Mouse (Mus musculus): Measurements from ENCODE around the gene Mprip. TPM values are rescaled to one million over a fixed set of nuclear protein-coding genes. Genes with fewer than 3 reads are reported as not detected.

Mprip gene
- polyA plus RNA-seq, 1 experiment from 2014 or later: 26.6 TPM

- H3K27me3 ChIP-seq (ENCODE audit: control insufficient read depth, insufficient read depth, low read length): no peaks in the 10 kb centered on the region
- H3K9me3 ChIP-seq (replicated peaks; ENCODE audit: control insufficient read depth, low read length): no peaks in the 10 kb centered on the region
- WGBS: 77% methylated on average over 4 of the region's 4 CpGs
- no peaks in the 10 kb centered on the region for H3K4me1 ChIP-seq (ENCODE audit: control insufficient read depth, insufficient read depth, low read length)
- H3K36me3 ChIP-seq (ENCODE audit: control insufficient read depth, insufficient read depth): no peaks in the 10 kb centered on the region
- H3K27ac ChIP-seq (ENCODE audit: low read length): no peak overlapping the region
- no peak overlapping the region for H3K4me3 ChIP-seq (ENCODE audit: low read length)
- no peak overlapping the region for H3K9ac ChIP-seq (ENCODE audit: low read length)
- H3K4me2 ChIP-seq (ENCODE audit: low read depth, low read length): no peak overlapping the region
- ATAC-seq (replicated peaks; ENCODE audit: extremely low read depth, insufficient read depth, low FRiP score): no peak
These were observed 29.1 kb upstream of the Mprip start for GRCm38 (mm10) chr11:59631980-59632379.

GRCm38 (mm10) chr11:59633037-59633436 lies 28.1 kb upstream of the Mprip start:
- no peaks in the 10 kb centered on the region for H3K9me3 ChIP-seq (replicated peaks; ENCODE audit: control insufficient read depth, low read length)
- 25% methylated on average over 5 of the region's 5 CpGs for WGBS
- ATAC-seq (replicated peaks; ENCODE audit: extremely low read depth, insufficient read depth, low FRiP score): no peak
- H3K4me1 ChIP-seq (ENCODE audit: control insufficient read depth, insufficient read depth, low read length): no peaks in the 10 kb centered on the region
- no peaks in the 10 kb centered on the region for H3K36me3 ChIP-seq (ENCODE audit: control insufficient read depth, insufficient read depth)
- no peak overlapping the region for H3K4me3 ChIP-seq (ENCODE audit: low read length)
- no peaks in the 10 kb centered on the region for H3K27me3 ChIP-seq (ENCODE audit: control insufficient read depth, insufficient read depth, low read length)
- H3K9ac ChIP-seq (ENCODE audit: low read length): no peak overlapping the region
- no peak overlapping the region for H3K27ac ChIP-seq (ENCODE audit: low read length)
- no peak overlapping the region for H3K4me2 ChIP-seq (ENCODE audit: low read depth, low read length)

GRCm38 (mm10) chr11:59634001-59634660 lies 27.0 kb upstream of the Mprip start:
- 67% methylated on average over 7 of the region's 7 CpGs for WGBS
- Histone ChIP-seq H3K27me3 (ENCODE audit: control insufficient read depth, insufficient read depth, low read length) (no peaks in the 10 kb centered on the region), H3K36me3 (ENCODE audit: control insufficient read depth, insufficient read depth) (no peaks in the 10 kb centered on the region), H3K4me3 (ENCODE audit: low read length) (no peak overlapping the region), H3K4me2 (ENCODE audit: low read depth, low read length) (no peak overlapping the region), H3K4me1 (ENCODE audit: control insufficient read depth, insufficient read depth, low read length) (no peaks in the 10 kb centered on the region), H3K27ac (ENCODE audit: low read length) (no peak overlapping the region), H3K9me3 (replicated peaks; ENCODE audit: control insufficient read depth, low read length) (no peaks in the 10 kb centered on the region), H3K9ac (ENCODE audit: low read length) (no peak overlapping the region)
- ATAC-seq (replicated peaks; ENCODE audit: extremely low read depth, insufficient read depth, low FRiP score): no peak

GRCm38 (mm10) chr11:59635251-59635795 lies 25.8 kb upstream of the Mprip start:
- H3K27ac ChIP-seq (ENCODE audit: low read length): no peak overlapping the region
- H3K4me3 ChIP-seq (ENCODE audit: low read length): no peak overlapping the region
- H3K4me1 ChIP-seq (ENCODE audit: control insufficient read depth, insufficient read depth, low read length): no peaks in the 10 kb centered on the region
- H3K36me3 ChIP-seq (ENCODE audit: control insufficient read depth, insufficient read depth): no peaks in the 10 kb centered on the region
- H3K27me3 ChIP-seq (ENCODE audit: control insufficient read depth, insufficient read depth, low read length): no peaks in the 10 kb centered on the region
- no peak overlapping the region for H3K9ac ChIP-seq (ENCODE audit: low read length)
- no peak overlapping the region for H3K4me2 ChIP-seq (ENCODE audit: low read depth, low read length)
- ATAC-seq (replicated peaks; ENCODE audit: extremely low read depth, insufficient read depth, low FRiP score): no peak
- no peaks in the 10 kb centered on the region for H3K9me3 ChIP-seq (replicated peaks; ENCODE audit: control insufficient read depth, low read length)
- 77% methylated on average over 9 of the region's 9 CpGs for WGBS

DNA sequence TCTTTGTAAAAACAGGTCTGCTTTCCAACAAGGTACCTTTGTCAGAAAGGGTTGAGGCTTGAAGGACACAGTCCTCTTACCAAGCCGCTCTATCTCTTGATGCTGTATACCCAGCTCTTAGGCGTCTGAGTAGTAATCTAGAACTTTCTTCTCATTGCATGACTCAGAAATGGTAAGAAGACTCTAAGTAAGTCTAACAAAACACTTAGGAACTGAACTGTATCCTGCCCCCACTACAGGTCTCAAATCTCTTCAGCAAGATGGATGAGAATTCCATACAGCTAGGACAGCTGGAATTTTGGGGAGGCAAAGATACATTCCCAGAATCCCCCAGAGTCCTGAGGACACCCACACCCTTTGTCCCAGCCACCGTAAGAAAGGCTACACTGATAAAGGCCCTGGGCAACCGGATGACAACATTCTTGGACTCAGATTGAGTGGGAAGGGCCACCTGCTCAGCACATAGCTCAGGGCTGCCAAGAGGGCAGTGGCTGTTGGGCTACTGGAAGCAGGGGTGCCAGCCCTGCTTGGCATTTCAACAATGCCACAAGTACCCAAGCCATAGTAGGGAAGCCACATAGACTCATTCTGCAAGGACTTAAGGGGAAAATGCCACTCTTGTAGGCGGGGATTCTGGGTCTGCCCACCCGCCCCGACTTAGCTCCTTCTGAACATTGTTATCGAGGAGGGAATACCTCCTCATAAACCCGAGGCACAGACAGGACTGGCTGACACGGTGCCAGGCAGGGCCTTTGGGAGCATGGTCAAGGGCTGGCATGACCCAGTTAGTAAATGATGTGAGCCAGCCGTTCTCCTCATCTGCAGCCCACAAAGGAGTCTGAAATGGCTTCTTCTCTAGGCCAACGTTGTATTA lies 25.0 kb upstream of the Mprip start:
- Histone ChIP-seq H3K36me3 (ENCODE audit: control insufficient read depth, insufficient read depth) (no peaks in the 10 kb centered on the region), H3K27ac (ENCODE audit: low read length) (no peak overlapping the region), H3K9ac (ENCODE audit: low read length) (no peak overlapping the region), H3K27me3 (ENCODE audit: control insufficient read depth, insufficient read depth, low read length) (no peaks in the 10 kb centered on the region), H3K4me1 (ENCODE audit: control insufficient read depth, insufficient read depth, low read length) (no peaks in the 10 kb centered on the region), H3K9me3 (replicated peaks; ENCODE audit: control insufficient read depth, low read length) (no peaks in the 10 kb centered on the region), H3K4me2 (ENCODE audit: low read depth, low read length) (no peak overlapping the region), H3K4me3 (ENCODE audit: low read length) (no peak overlapping the region)
- 72% methylated on average over 12 of the region's 12 CpGs for WGBS
- ATAC-seq (replicated peaks; ENCODE audit: extremely low read depth, insufficient read depth, low FRiP score): no peak

DNA sequence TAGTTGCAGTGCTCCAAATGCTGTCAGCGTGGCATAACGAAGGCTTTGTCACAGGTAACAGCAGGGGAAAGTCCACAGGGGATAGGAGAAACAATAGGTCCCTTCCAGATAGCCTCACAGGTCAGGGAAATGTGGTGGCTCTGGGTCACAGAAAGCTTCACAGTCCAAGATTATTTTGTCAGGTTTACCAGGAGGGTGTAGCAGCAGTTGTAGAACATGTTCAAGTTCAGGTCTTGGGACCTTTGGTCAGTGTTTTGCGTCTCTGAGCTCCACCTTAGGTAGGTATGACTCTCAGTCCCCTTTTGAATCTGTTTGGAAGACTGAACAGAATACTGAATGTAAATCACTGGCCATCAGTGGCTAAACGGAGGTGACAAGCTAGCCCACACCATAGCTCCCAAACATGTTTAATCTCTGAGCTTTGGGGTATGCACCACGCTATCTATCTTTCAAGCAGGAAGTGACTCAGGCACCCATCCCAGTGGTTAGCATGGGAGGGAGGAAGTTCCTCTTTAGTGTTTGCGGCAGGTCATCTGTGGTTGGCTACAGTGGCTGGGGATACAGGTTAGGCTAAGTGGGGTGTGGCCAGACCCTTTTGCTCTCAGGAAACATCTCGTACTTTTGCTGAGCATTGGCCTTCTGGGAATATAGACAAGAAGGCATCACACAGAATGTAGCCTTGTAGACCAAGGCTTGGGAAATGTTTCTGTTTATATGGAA lies 24.2 kb upstream of the Mprip start:
- no peak overlapping the region for H3K4me3 ChIP-seq (ENCODE audit: low read length)
- H3K27ac ChIP-seq (ENCODE audit: low read length): no peak overlapping the region
- no peak overlapping the region for H3K9ac ChIP-seq (ENCODE audit: low read length)
- no peaks in the 10 kb centered on the region for H3K4me1 ChIP-seq (ENCODE audit: control insufficient read depth, insufficient read depth, low read length)
- no peak for ATAC-seq (replicated peaks; ENCODE audit: extremely low read depth, insufficient read depth, low FRiP score)
- no peaks in the 10 kb centered on the region for H3K27me3 ChIP-seq (ENCODE audit: control insufficient read depth, insufficient read depth, low read length)
- no peaks in the 10 kb centered on the region for H3K36me3 ChIP-seq (ENCODE audit: control insufficient read depth, insufficient read depth)
- H3K4me2 ChIP-seq (ENCODE audit: low read depth, low read length): no peak overlapping the region
- no peaks in the 10 kb centered on the region for H3K9me3 ChIP-seq (replicated peaks; ENCODE audit: control insufficient read depth, low read length)
- 59% methylated on average over 7 of the region's 7 CpGs for WGBS

- 64% methylated on average over 4 of the region's 4 CpGs for WGBS
These were observed 21.0 kb upstream of the Mprip start for GRCm38 (mm10) chr11:59639957-59640643.

GRCm38 (mm10) chr11:59641227-59641626 lies 19.9 kb upstream of the Mprip start:
- H3K4me2 ChIP-seq (ENCODE audit: low read depth, low read length): no peak overlapping the region
- ATAC-seq (replicated peaks; ENCODE audit: extremely low read depth, insufficient read depth, low FRiP score): no peak
- no peak overlapping the region for H3K27ac ChIP-seq (ENCODE audit: low read length)
- 42% methylated on average over 5 of the region's 5 CpGs for WGBS
- H3K9ac ChIP-seq (ENCODE audit: low read length): no peak overlapping the region
- no peaks in the 10 kb centered on the region for H3K9me3 ChIP-seq (replicated peaks; ENCODE audit: control insufficient read depth, low read length)
- no peaks in the 10 kb centered on the region for H3K36me3 ChIP-seq (ENCODE audit: control insufficient read depth, insufficient read depth)
- peaks cover 8% of the 10 kb centered on the region; the same call in 1 of the 2 replicates for H3K4me1 ChIP-seq (ENCODE audit: control insufficient read depth, insufficient read depth, low read length)
- H3K4me3 ChIP-seq (ENCODE audit: low read length): no peak overlapping the region
- H3K27me3 ChIP-seq (ENCODE audit: control insufficient read depth, insufficient read depth, low read length): no peaks in the 10 kb centered on the region

More at GRCm38 (mm10) chr11:59639957-59640643, 21.0 kb upstream of the Mprip start:
- Histone ChIP-seq H3K9ac (ENCODE audit: low read length) (no peak overlapping the region), H3K27ac (ENCODE audit: low read length) (no peak overlapping the region), H3K27me3 (ENCODE audit: control insufficient read depth, insufficient read depth, low read length) (no peaks in the 10 kb centered on the region), H3K36me3 (ENCODE audit: control insufficient read depth, insufficient read depth) (no peaks in the 10 kb centered on the region), H3K9me3 (replicated peaks; ENCODE audit: control insufficient read depth, low read length) (no peaks in the 10 kb centered on the region), H3K4me1 (ENCODE audit: control insufficient read depth, insufficient read depth, low read length) (0 out of 2 replicates have a peak, but pooled peaks cover 3% of the 10 kb centered on the region), H3K4me2 (ENCODE audit: low read depth, low read length) (no peak overlapping the region), H3K4me3 (ENCODE audit: low read length) (no peak overlapping the region)
- ATAC-seq (replicated peaks; ENCODE audit: extremely low read depth, insufficient read depth, low FRiP score): no peak
